ENCODE assay signal across 29 mouse cellular contexts in the genomic region with DNA sequence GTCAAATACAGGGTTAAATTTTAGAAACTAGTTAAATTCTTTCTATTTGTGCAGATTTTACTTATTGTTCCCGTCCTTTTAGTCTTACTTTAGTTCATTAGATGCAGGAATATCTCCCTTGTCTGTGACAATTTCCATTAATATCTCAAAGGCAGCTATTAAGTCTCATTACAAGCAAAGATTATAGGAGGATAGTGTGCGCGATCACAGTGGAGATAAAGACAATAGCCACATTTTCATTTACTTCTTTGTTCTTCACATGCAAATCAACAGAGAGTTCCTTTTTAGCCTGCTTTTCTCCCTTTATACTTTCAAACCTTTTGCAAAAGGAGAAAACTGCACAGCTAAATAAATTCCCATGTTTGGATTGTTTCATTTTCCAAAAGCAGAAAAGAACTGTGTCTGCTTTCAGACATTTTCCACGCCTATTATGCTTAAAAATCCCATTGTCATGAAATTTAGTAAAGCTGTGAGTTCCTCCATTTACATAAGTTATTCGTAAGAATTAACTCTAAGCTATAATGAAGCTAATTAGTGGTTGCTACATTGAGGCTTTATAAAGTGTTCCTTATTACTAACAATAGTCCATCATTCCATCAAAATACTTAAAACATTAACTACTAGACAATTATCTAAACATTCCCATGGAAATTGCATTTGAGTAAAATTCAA.
DNase-seq lines count a peak whose midpoint lies in the region; ATAC-seq and TF ChIP-seq lines count a peak whose summit lies in the region.
"Had no signal": no experiment of that assay in that cellular context is flagged by ENCODE, and none has a peak within 500 bp of the region (broad histone marks: within the 10 kb centered on the region; RNA-seq: fewer than 3 reads in every experiment).

No protein-coding gene starts in this region.

- no peak overlapping the region for H3K9ac ChIP-seq in forebrain, embryonic 15.5 days (replicated peaks)
- H3K9ac ChIP-seq in forebrain, embryonic 16.5 days (replicated peaks; ENCODE audit: low read depth, low read length), result no peak overlapping the region
- H3K9ac ChIP-seq: embryonic facial prominence, embryonic 13.5 days; heart, embryonic 12.5 days; heart, embryonic 15.5 days; hindbrain, embryonic 14.5 days had no signal

- no peaks in the 10 kb centered on the region for H3K27me3 ChIP-seq in forebrain, embryonic 15.5 days
- no peaks in the 10 kb centered on the region for H3K27me3 ChIP-seq in forebrain, embryonic 10.5 days (ENCODE audit: poor library complexity, severe bottlenecking)
- no peaks in the 10 kb centered on the region for H3K27me3 ChIP-seq in forebrain, embryonic 16.5 days (replicated peaks; ENCODE audit: control insufficient read depth, insufficient read depth, low read length)
- H3K27me3 ChIP-seq: embryonic facial prominence, embryonic 13.5 days; heart, embryonic 12.5 days; heart, embryonic 15.5 days had no signal

- WGBS in forebrain, embryonic 15.5 days, result 19% methylated on average over 5 of the region's 5 CpGs
- WGBS in forebrain, embryonic 10.5 days, result 68% methylated on average over 5 of the region's 5 CpGs
- 18% methylated on average over 5 of the region's 5 CpGs for WGBS in forebrain, embryonic 16.5 days

- peak overlapping the region; percentile 41; the same call in 1 of the 2 replicates for H3K27ac ChIP-seq in forebrain, embryonic 15.5 days (replicated peaks)
- no peak overlapping the region for H3K27ac ChIP-seq in forebrain, embryonic 10.5 days
- no peak overlapping the region for H3K27ac ChIP-seq in forebrain, embryonic 16.5 days (ENCODE audit: low read length)
- H3K27ac ChIP-seq: embryonic facial prominence, embryonic 10.5 days; embryonic facial prominence, embryonic 13.5 days; gastrocnemius, adult 2 months; heart, embryonic 15.5 days; hindbrain, embryonic 14.5 days; hindbrain, postnatal 0 days had no signal

- no peak overlapping the region for H3K4me3 ChIP-seq in forebrain, embryonic 15.5 days
- no peak overlapping the region for H3K4me3 ChIP-seq in forebrain, embryonic 10.5 days
- H3K4me3 ChIP-seq in forebrain, embryonic 16.5 days (replicated peaks; ENCODE audit: low read length), result no peak overlapping the region
- H3K4me3 ChIP-seq: embryonic facial prominence, embryonic 10.5 days; embryonic facial prominence, embryonic 13.5 days; erythroblast, embryonic 14.5 days; gastrocnemius, adult 2 months; heart, embryonic 12.5 days; heart, embryonic 15.5 days had no signal

- TF ChIP-seq CTCF in brain, embryonic 14.5 days (IDR thresholded peaks at IDR 0.05; ENCODE audit: borderline replicate concordance, extremely low read depth, insufficient read depth, insufficient read length), result no peak

- H3K36me3 ChIP-seq in forebrain, embryonic 15.5 days, result no peaks in the 10 kb centered on the region
- no peaks in the 10 kb centered on the region for H3K36me3 ChIP-seq in forebrain, embryonic 10.5 days (replicated peaks)
- no peaks in the 10 kb centered on the region for H3K36me3 ChIP-seq in forebrain, embryonic 16.5 days (ENCODE audit: control insufficient read depth, insufficient read depth)
- H3K36me3 ChIP-seq: embryonic facial prominence, embryonic 10.5 days; embryonic facial prominence, embryonic 13.5 days; heart, embryonic 12.5 days; heart, embryonic 15.5 days had no signal

- no peaks in the 10 kb centered on the region for H3K9me3 ChIP-seq in forebrain, embryonic 15.5 days
- H3K9me3 ChIP-seq in forebrain, embryonic 10.5 days, result no peaks in the 10 kb centered on the region
- H3K9me3 ChIP-seq in forebrain, embryonic 16.5 days (ENCODE audit: control insufficient read depth, low read length), result no peaks in the 10 kb centered on the region
- H3K9me3 ChIP-seq: embryonic facial prominence, embryonic 10.5 days; embryonic facial prominence, embryonic 13.5 days; heart, embryonic 12.5 days; heart, embryonic 15.5 days had no signal

- DNase-seq in forebrain, embryonic 10.5 days (ENCODE audit: extremely low spot score, low spot score), result no peak
- DNase-seq in brain, embryonic 14.5 days (ENCODE audit: low read depth), result peak; percentile 45
- no peak for DNase-seq in heart, postnatal 25 days (ENCODE audit: low spot score)
- no peak for DNase-seq in right cerebral cortex, postnatal 10 days (ENCODE audit: low spot score in 2 of 2)
- DNase-seq: adrenal gland, adult 8-10 months; adrenal gland, postnatal 25 days; cerebellum, adult 11-12 months; cerebellum, adult 8-10 months; cerebellum, postnatal 10 days; cerebellum, postnatal 36 days; embryo, embryonic 11 days; gastrocnemius, adult 2 months; gastrocnemius, postnatal 25 days; heart, adult 18-20 months; heart, postnatal 10 days; heart, postnatal 4 days; kidney, adult 18-20 months had no signal

- intact Hi-C loops in heart, postnatal 25 days (cut with DNase I), result no loop called here

- 0 out of 2 replicates have a peak, but pooled peaks have one; percentile 13 for ATAC-seq in forebrain, embryonic 15.5 days (replicated peaks)
- peak; percentile 67 for ATAC-seq in forebrain, embryonic 16.5 days
- ATAC-seq: CD4-positive, CD25-positive, alpha-beta regulatory T cell, adult 4 months; hindbrain, postnatal 0 days; inflammation-experienced regulatory T-cells, adult 6 months; intestine, embryonic 16.5 days had no signal

- TF ChIP-seq POLR2A in brain, embryonic 14.5 days (IDR thresholded peaks at IDR 0.05; ENCODE audit: borderline replicate concordance, extremely low read depth, insufficient read depth, insufficient read length, poor library complexity, severe bottlenecking), result no peak

- peaks cover 6% of the 10 kb centered on the region; the same call in 1 of the 2 replicates for H3K4me1 ChIP-seq in forebrain, embryonic 15.5 days
- H3K4me1 ChIP-seq in forebrain, embryonic 10.5 days, result no peaks in the 10 kb centered on the region
- peaks cover 4% of the 10 kb centered on the region for H3K4me1 ChIP-seq in forebrain, embryonic 16.5 days (replicated peaks; ENCODE audit: control insufficient read depth, insufficient read depth, low read length)
- H3K4me1 ChIP-seq: embryonic facial prominence, embryonic 10.5 days; embryonic facial prominence, embryonic 13.5 days; heart, embryonic 12.5 days; heart, embryonic 15.5 days had no signal

- H3K4me2 ChIP-seq in forebrain, embryonic 15.5 days (replicated peaks), result no peak overlapping the region
- H3K4me2 ChIP-seq in forebrain, embryonic 16.5 days (ENCODE audit: low read length), result peak overlapping the region; percentile 13; the same call in 1 of the 2 replicates
- H3K4me2 ChIP-seq: embryonic facial prominence, embryonic 13.5 days; heart, embryonic 12.5 days; heart, embryonic 15.5 days; hindbrain, embryonic 14.5 days had no signal
